Mouse (Mus musculus): ENCODE results near the gene Ptprg. TPM values are rescaled to one million over a fixed set of nuclear protein-coding genes. Genes with fewer than 3 reads are reported as not detected.

Gene Ptprg
- polyA plus RNA-seq, 2 experiments: 0.69 to 1.4 TPM

DNA sequence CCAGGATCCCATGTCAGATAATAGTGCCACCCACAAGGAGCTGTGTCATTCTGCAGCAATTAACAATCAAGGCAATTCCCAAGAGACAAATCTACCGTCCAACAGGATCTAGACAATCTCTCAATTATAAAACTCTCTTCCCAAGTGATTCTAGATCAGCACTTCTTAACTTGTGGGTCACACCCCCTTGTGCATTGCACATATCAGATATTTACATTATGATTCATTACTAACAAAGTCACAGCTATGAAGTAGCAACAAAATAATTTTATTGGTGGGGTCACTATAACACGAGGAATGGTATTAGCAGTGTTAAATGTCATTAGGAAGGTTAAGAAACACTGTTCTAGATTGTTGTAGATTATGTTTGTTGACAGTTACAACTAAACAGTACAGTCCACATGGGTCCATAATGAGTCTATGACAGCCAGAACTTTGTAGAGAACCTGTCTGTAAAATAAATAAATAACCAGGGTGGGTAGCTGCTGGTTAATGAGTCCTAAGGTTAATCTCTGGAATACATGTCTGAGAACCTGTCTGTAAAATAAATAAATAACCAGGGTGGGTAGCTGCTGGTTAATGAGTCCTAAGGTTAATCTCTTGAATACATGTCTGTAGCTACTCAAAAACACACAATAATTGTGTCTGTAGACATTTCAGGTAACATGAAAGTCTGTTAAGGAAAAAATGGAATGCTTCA, 520.2 kb downstream of the Ptprg start:
- H3K27ac ChIP-seq: no peak overlapping the region
- H3K4me2 ChIP-seq (ENCODE audit: low read depth): no peak overlapping the region
- DNase-seq (ENCODE audit: low read depth in 3 of 3, low spot score in 3 of 3) (no peak), ATAC-seq (ENCODE audit: insufficient read depth) (no peak)
- no peaks in the 10 kb centered on the region for H3K36me3 ChIP-seq (replicated peaks; ENCODE audit: control insufficient read depth, insufficient read depth, low read depth)
- H3K27me3 ChIP-seq (ENCODE audit: control insufficient read depth, insufficient read depth, low read length): no peaks in the 10 kb centered on the region
- H3K4me1 ChIP-seq (replicated peaks; ENCODE audit: control insufficient read depth in 2 of 2, insufficient read depth in 2 of 2, low read length in 1 of 2): peaks cover 0 to 2% of the 10 kb centered on the region in 2 experiments; a peak in 2 of 4 replicates
- TF ChIP-seq CTCF (IDR thresholded peaks at IDR 0.05; ENCODE audit: low read depth): no peak
- no peak for TF ChIP-seq EP300 (IDR thresholded peaks at IDR 0.05; ENCODE audit: low read depth)
- H3K4me3 ChIP-seq (ENCODE audit: insufficient read depth in 1 of 2, low read depth in 2 of 2, low read length in 2 of 2): no peak overlapping the region
- WGBS (ENCODE audit: insufficient replicate concordance): 50% methylated on average over 2 of the region's 2 CpGs
- H3K9ac ChIP-seq (replicated peaks): no peak overlapping the region
- H3K9me3 ChIP-seq (ENCODE audit: control insufficient read depth, low read length): no peaks in the 10 kb centered on the region

DNA sequence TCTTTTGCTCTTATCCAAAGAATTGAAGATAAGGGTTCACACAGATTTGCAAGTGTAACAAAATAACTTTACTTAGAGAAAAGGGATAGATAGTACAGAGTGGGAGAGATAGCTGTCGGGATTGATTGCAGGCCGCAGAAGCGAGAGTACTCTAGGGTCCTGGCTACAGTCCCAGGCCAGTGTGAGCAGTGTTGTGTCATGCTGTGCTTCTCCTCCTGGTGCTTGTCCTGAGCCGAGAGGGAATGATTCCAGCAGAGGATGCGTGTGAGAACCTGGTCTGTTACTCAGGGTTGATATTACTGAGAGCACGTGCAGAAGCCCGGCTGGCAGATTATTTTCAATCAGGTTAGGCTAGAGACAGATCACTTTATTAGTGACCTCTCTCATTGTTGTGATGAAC, 523.9 kb downstream of the Ptprg start:
- WGBS (ENCODE audit: insufficient replicate concordance): 61% methylated on average over 7 of the region's 7 CpGs
- H3K27me3 ChIP-seq (ENCODE audit: control insufficient read depth, insufficient read depth, low read length): no peaks in the 10 kb centered on the region
- H3K9ac ChIP-seq (replicated peaks): no peak overlapping the region
- H3K4me3 ChIP-seq (ENCODE audit: insufficient read depth in 1 of 2, low read depth in 2 of 2, low read length in 2 of 2): no peak overlapping the region
- H3K36me3 ChIP-seq (replicated peaks; ENCODE audit: control insufficient read depth, insufficient read depth, low read depth): no peaks in the 10 kb centered on the region
- TF ChIP-seq EP300 (IDR thresholded peaks at IDR 0.05; ENCODE audit: low read depth) (no peak), CTCF (IDR thresholded peaks at IDR 0.05; ENCODE audit: low read depth) (no peak)
- DNase-seq (ENCODE audit: low read depth in 3 of 3, low spot score in 3 of 3) (no peak), ATAC-seq (ENCODE audit: insufficient read depth) (no peak)
- no peaks in the 10 kb centered on the region for H3K9me3 ChIP-seq (ENCODE audit: control insufficient read depth, low read length)
- H3K27ac ChIP-seq: no peak overlapping the region
- no peak overlapping the region for H3K4me2 ChIP-seq (ENCODE audit: low read depth)
- H3K4me1 ChIP-seq (replicated peaks; ENCODE audit: control insufficient read depth in 2 of 2, insufficient read depth in 2 of 2, low read length in 1 of 2): peaks cover 0 to 5% of the 10 kb centered on the region in 2 experiments; a peak in 2 of 4 replicates

DNA sequence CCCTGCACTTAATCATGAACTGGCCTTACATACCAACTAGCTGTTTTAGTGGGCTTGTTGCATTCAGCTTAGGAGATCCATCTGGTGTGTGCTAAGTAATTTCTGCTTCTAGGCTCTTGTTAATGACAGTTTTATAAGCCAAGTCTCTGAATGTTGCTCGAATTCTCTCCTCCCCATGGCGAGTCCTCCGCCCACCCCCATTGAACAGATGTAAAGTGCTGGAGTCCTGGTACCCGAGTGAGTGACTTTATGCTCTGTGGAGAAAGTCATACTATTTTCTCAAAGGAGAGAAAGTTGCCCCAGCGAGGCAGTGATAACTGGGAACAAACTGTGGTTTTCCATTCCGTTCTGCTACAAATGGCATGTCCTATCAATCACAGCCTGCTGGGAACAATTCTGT, 525.9 kb downstream of the Ptprg start:
- H3K27me3 ChIP-seq (ENCODE audit: control insufficient read depth, insufficient read depth, low read length): no peaks in the 10 kb centered on the region
- peaks cover 0 to 5% of the 10 kb centered on the region in 2 experiments; a peak in 1 of 4 replicates for H3K4me1 ChIP-seq (replicated peaks; ENCODE audit: control insufficient read depth in 2 of 2, insufficient read depth in 2 of 2, low read length in 1 of 2)
- H3K27ac ChIP-seq: no peak overlapping the region
- TF ChIP-seq CTCF (IDR thresholded peaks at IDR 0.05; ENCODE audit: low read depth) (no peak), EP300 (IDR thresholded peaks at IDR 0.05; ENCODE audit: low read depth) (no peak)
- no peak overlapping the region for H3K9ac ChIP-seq (replicated peaks)
- ATAC-seq (ENCODE audit: insufficient read depth) (no peak), DNase-seq (ENCODE audit: low read depth in 3 of 3, low spot score in 3 of 3) (no peak)
- WGBS (ENCODE audit: insufficient replicate concordance): 45% methylated on average over 6 of the region's 6 CpGs
- H3K4me2 ChIP-seq (ENCODE audit: low read depth): no peak overlapping the region
- H3K4me3 ChIP-seq (ENCODE audit: insufficient read depth in 1 of 2, low read depth in 2 of 2, low read length in 2 of 2): no peak overlapping the region
- H3K36me3 ChIP-seq (replicated peaks; ENCODE audit: control insufficient read depth, insufficient read depth, low read depth): no peaks in the 10 kb centered on the region
- H3K9me3 ChIP-seq (ENCODE audit: control insufficient read depth, low read length): no peaks in the 10 kb centered on the region

GRCm38 (mm10) chr14:12079833-12080401, 526.6 kb downstream of the Ptprg start:
- Histone ChIP-seq H3K9me3 (ENCODE audit: control insufficient read depth, low read length) (no peaks in the 10 kb centered on the region), H3K27me3 (ENCODE audit: control insufficient read depth, insufficient read depth, low read length) (no peaks in the 10 kb centered on the region), H3K36me3 (replicated peaks; ENCODE audit: control insufficient read depth, insufficient read depth, low read depth) (no peaks in the 10 kb centered on the region), H3K4me2 (ENCODE audit: low read depth) (no peak overlapping the region), H3K4me1 (replicated peaks; ENCODE audit: control insufficient read depth in 2 of 2, insufficient read depth in 2 of 2, low read length in 1 of 2) (peaks cover 0 to 3% of the 10 kb centered on the region in 2 experiments; a peak in 1 of 4 replicates), H3K4me3 (ENCODE audit: insufficient read depth in 1 of 2, low read depth in 2 of 2, low read length in 2 of 2) (no peak overlapping the region), H3K27ac (no peak overlapping the region), H3K9ac (replicated peaks) (no peak overlapping the region)
- DNase-seq (ENCODE audit: low read depth in 3 of 3, low spot score in 3 of 3): no peak
- 48% methylated on average over 4 of the region's 4 CpGs for WGBS (ENCODE audit: insufficient replicate concordance)
- no peak for ATAC-seq (ENCODE audit: insufficient read depth)
- TF ChIP-seq EP300 (IDR thresholded peaks at IDR 0.05; ENCODE audit: low read depth): no peak
- no peak for TF ChIP-seq CTCF (IDR thresholded peaks at IDR 0.05; ENCODE audit: low read depth)

- Histone ChIP-seq H3K4me1 (replicated peaks; ENCODE audit: control insufficient read depth in 2 of 2, insufficient read depth in 2 of 2, low read length in 1 of 2) (peaks cover 0 to 3% of the 10 kb centered on the region in 2 experiments; a peak in 1 of 4 replicates), H3K27ac (no peak overlapping the region), H3K27me3 (ENCODE audit: control insufficient read depth, insufficient read depth, low read length) (no peaks in the 10 kb centered on the region), H3K9me3 (ENCODE audit: control insufficient read depth, low read length) (no peaks in the 10 kb centered on the region), H3K4me2 (ENCODE audit: low read depth) (no peak overlapping the region), H3K4me3 (ENCODE audit: insufficient read depth in 1 of 2, low read depth in 2 of 2, low read length in 2 of 2) (no peak overlapping the region), H3K36me3 (replicated peaks; ENCODE audit: control insufficient read depth, insufficient read depth, low read depth) (no peaks in the 10 kb centered on the region), H3K9ac (replicated peaks) (no peak overlapping the region)
- TF ChIP-seq EP300 (IDR thresholded peaks at IDR 0.05; ENCODE audit: low read depth): no peak
- TF ChIP-seq CTCF (IDR thresholded peaks at IDR 0.05; ENCODE audit: low read depth): no peak
- WGBS (ENCODE audit: insufficient replicate concordance): 51% methylated on average over 6 of the region's 6 CpGs
- DNase-seq (ENCODE audit: low read depth in 3 of 3, low spot score in 3 of 3) (no peak), ATAC-seq (ENCODE audit: insufficient read depth) (no peak)
Observed at GRCm38 (mm10) chr14:12082131-12082921, 529.0 kb downstream of the Ptprg start.
